Mouse (Mus musculus) neural tube, embryonic 14.5 days (tissue): ENCODE results near the gene Hpca. TPM values are rescaled to one million over a fixed set of nuclear protein-coding genes. Genes with fewer than 3 reads are reported as not detected.

Experiments
- ATAC-seq: fragments of 200-750 bp; cut with Nextera tagmentation; 2 replicates; pipeline ENCODE4 v1.8.0; 2017; ENCODE audit warnings: low read depth, mild to moderate bottlenecking, moderate TSS enrichment, moderate library complexity
- H3K27ac ChIP-seq: fragments of 300-500 bp; sonication (generic); 2 replicates; pipeline ENCODE4 v1.5.1; 2014; ENCODE audit warnings: low read depth, mild to moderate bottlenecking, control low read depth, low read length, moderate library complexity, mixed read lengths
- H3K27me3 ChIP-seq: fragments of 300-500 bp; sonication (generic); 2 replicates; pipeline ENCODE4 v1.6.1; 2014; ENCODE audit warnings: low read length; ENCODE audit not compliant: control insufficient read depth, insufficient read depth
- H3K36me3 ChIP-seq: fragments of 300-500 bp; sonication (generic); 2 replicates; pipeline ENCODE4 v1.6.1; 2014; ENCODE audit warnings: low read length, mixed read lengths; ENCODE audit not compliant: control insufficient read depth, insufficient read depth
- H3K4me1 ChIP-seq: fragments of 300-500 bp; sonication (generic); 2 replicates; pipeline ENCODE4 v1.6.1; 2014; ENCODE audit warnings: low read length; ENCODE audit not compliant: control insufficient read depth, insufficient read depth
- H3K4me2 ChIP-seq: fragments of 300-500 bp; sonication (generic); 2 replicates; pipeline ENCODE4 v1.6.1; 2014; ENCODE audit warnings: mild to moderate bottlenecking, low read depth, low read length, control low read depth
- H3K4me3 ChIP-seq: fragments of 300-500 bp; sonication (generic); 2 replicates; pipeline ENCODE4 v1.5.1; 2014; ENCODE audit warnings: low read depth, low read length, control low read depth, mixed read lengths
- H3K9ac ChIP-seq: fragments of 300-500 bp; sonication (generic); replicated peaks from 2 replicates; pipeline ENCODE4 v1.6.1; 2014; ENCODE audit warnings: low read depth, mild to moderate bottlenecking, control low read depth, low read length, mixed read lengths
- H3K9me3 ChIP-seq: fragments of 300-500 bp; sonication (generic); 2 replicates; pipeline ENCODE4 v1.6.1; 2016; ENCODE audit warnings: low read length; ENCODE audit not compliant: control insufficient read depth
- WGBS: fragments of 180-500 bp; shearing (Covaris S2); extraction: QIAGEN DNeasy Blood & Tissue Kit; methylation state at CpG from one replicate; pipeline ENCODE4 v1.1.7; 2014; 5-methylcytosine and 5-hydroxymethylcytosine counted together
- polyA plus RNA-seq: library from polyadenylated mRNA; unstranded; fragments of >200 nt; fragmentation: Nextera tagmentation; extraction: Ambion mirVana; gene quantifications from 2 replicates; pipeline ENCODE4 v1.2.1, GENCODE M21; 2014

Gene Hpca
- polyA plus RNA-seq, 1 experiment from 2014 or later: 56.4 TPM

GRCm38 (mm10) chr4:129137392-129138321, 15.8 kb upstream of the Hpca start:
- Histone ChIP-seq H3K4me2 (peak overlapping the region; percentile 83), H3K4me1 (peaks cover 9% of the 10 kb centered on the region; the same call in 1 of the 2 replicates), H3K4me3 (peak overlapping the region; percentile 62), H3K36me3 (no peaks in the 10 kb centered on the region), H3K27ac (no peak overlapping the region), H3K9ac (peak overlapping the region; percentile 85), H3K27me3 (no peaks in the 10 kb centered on the region), H3K9me3 (no peaks in the 10 kb centered on the region)
- no peak for ATAC-seq
- 43% methylated on average over 14 of the region's 14 CpGs for WGBS

- Histone ChIP-seq H3K4me3 (peak within 1 kb of the TSS; percentile 62), H3K4me1 (peaks cover 5% of the 10 kb centered on the region; the same call in 1 of the 2 replicates), H3K9me3 (no peaks in the 10 kb centered on the region), H3K9ac (peak within 1 kb of the TSS; percentile 85), H3K4me2 (peak within 1 kb of the TSS; percentile 83), H3K27ac (no peak within 1 kb of the TSS; the same call in 1 of the 2 replicates), H3K27me3 (no peaks in the 10 kb centered on the region), H3K36me3 (no peaks in the 10 kb centered on the region)
- ATAC-seq: peak; percentile 55
- WGBS: under 1% methylated on average over 41 of the region's 80 CpGs
Measured at GRCm38 (mm10) chr4:129136579-129137391, 14.9 kb upstream of the Hpca start, which contains the start of gene Fndc5. Gene Fndc5, plus strand, starts transcription at chr4:129136999.

GRCm38 (mm10) chr4:129136189-129136578, 14.3 kb upstream of the Hpca start:
- Histone ChIP-seq H3K4me1 (peaks cover 3% of the 10 kb centered on the region; the same call in 1 of the 2 replicates), H3K27me3 (no peaks in the 10 kb centered on the region), H3K9ac (peak overlapping the region; percentile 85), H3K27ac (no peak overlapping the region; the same call in 1 of the 2 replicates), H3K4me2 (peak overlapping the region; percentile 83), H3K36me3 (no peaks in the 10 kb centered on the region), H3K9me3 (no peaks in the 10 kb centered on the region), H3K4me3 (peak overlapping the region; percentile 62)
- WGBS: 32% methylated on average over 9 of the region's 9 CpGs
- ATAC-seq: no peak

- Histone ChIP-seq H3K4me1 (peaks cover 3% of the 10 kb centered on the region; the same call in 1 of the 2 replicates), H3K4me3 (no peak overlapping the region)
Measured at GRCm38 (mm10) chr4:129135637-129136036, 13.8 kb upstream of the Hpca start.

GRCm38 (mm10) chr4:129134799-129135585, 13.2 kb upstream of the Hpca start:
- Histone ChIP-seq H3K9ac (no peak overlapping the region), H3K27ac (no peak overlapping the region), H3K4me3 (no peak overlapping the region), H3K27me3 (no peaks in the 10 kb centered on the region), H3K4me1 (peaks cover 5% of the 10 kb centered on the region; the same call in 1 of the 2 replicates), H3K36me3 (no peaks in the 10 kb centered on the region), H3K9me3 (no peaks in the 10 kb centered on the region), H3K4me2 (peak overlapping the region; percentile 26; the same call in 1 of the 2 replicates)
- WGBS: 7% methylated on average over 15 of the region's 15 CpGs
- ATAC-seq: no peak; the same call in 1 of the 2 replicates

More at GRCm38 (mm10) chr4:129135637-129136036, 13.8 kb upstream of the Hpca start:
- no peaks in the 10 kb centered on the region for H3K9me3 ChIP-seq
- H3K9ac ChIP-seq: no peak overlapping the region; the same call in 1 of the 2 replicates
- H3K27me3 ChIP-seq: no peaks in the 10 kb centered on the region
- H3K36me3 ChIP-seq: no peaks in the 10 kb centered on the region
- ATAC-seq: no peak
- 50% methylated on average over 2 of the region's 2 CpGs for WGBS
- no peak overlapping the region for H3K27ac ChIP-seq
- peak overlapping the region; percentile 14; the same call in 1 of the 2 replicates for H3K4me2 ChIP-seq

- Histone ChIP-seq H3K36me3 (no peaks in the 10 kb centered on the region), H3K4me2 (peak overlapping the region; percentile 30), H3K4me3 (0 out of 2 replicates have a peak overlapping the region, but pooled peaks have one; percentile 8), H3K9me3 (no peaks in the 10 kb centered on the region), H3K27ac (peak overlapping the region; percentile 23; the same call in 1 of the 2 replicates), H3K4me1 (peaks cover 7% of the 10 kb centered on the region; the same call in 1 of the 2 replicates), H3K27me3 (no peaks in the 10 kb centered on the region), H3K9ac (peak overlapping the region; percentile 16; the same call in 1 of the 2 replicates)
- ATAC-seq: 0 out of 2 replicates have a peak, but pooled peaks have one; percentile 22
- WGBS: 7% methylated on average over 17 of the region's 17 CpGs
Measured at GRCm38 (mm10) chr4:129130755-129131303, 9.0 kb upstream of the Hpca start.

GRCm38 (mm10) chr4:129130149-129130548, 8.3 kb upstream of the Hpca start:
- H3K36me3 ChIP-seq: no peaks in the 10 kb centered on the region
- H3K4me3 ChIP-seq: no peak overlapping the region
- no peaks in the 10 kb centered on the region for H3K9me3 ChIP-seq
- peak; percentile 36; the same call in 1 of the 2 replicates for ATAC-seq
- H3K27me3 ChIP-seq: no peaks in the 10 kb centered on the region
- H3K4me1 ChIP-seq: peaks cover 7% of the 10 kb centered on the region; the same call in 1 of the 2 replicates
- no peak overlapping the region for H3K9ac ChIP-seq
- peak overlapping the region; percentile 30 for H3K4me2 ChIP-seq
- H3K27ac ChIP-seq: peak overlapping the region; percentile 23; the same call in 1 of the 2 replicates
- WGBS: 0% methylated on average over 8 of the region's 8 CpGs

- Histone ChIP-seq H3K36me3 (no peaks in the 10 kb centered on the region), H3K4me1 (peaks cover 7% of the 10 kb centered on the region; the same call in 1 of the 2 replicates), H3K4me3 (no peak overlapping the region), H3K27ac (no peak overlapping the region), H3K27me3 (no peaks in the 10 kb centered on the region), H3K4me2 (no peak overlapping the region), H3K9ac (no peak overlapping the region), H3K9me3 (no peaks in the 10 kb centered on the region)
- WGBS: 55% methylated on average over 8 of the region's 9 CpGs
- no peak for ATAC-seq
Measured at GRCm38 (mm10) chr4:129129387-129129786, 7.6 kb upstream of the Hpca start.
